Mouse (Mus musculus) G1E (cell line): ENCODE measurements around the gene Cxcl10. TPM values are rescaled to one million over a fixed set of nuclear protein-coding genes. Genes with fewer than 3 reads are reported as not detected.

Experiments
- ATAC-seq: 2 replicates; pipeline ENCODE4 v1.8.0; 2016; ENCODE audit warnings: mild to moderate bottlenecking; ENCODE audit not compliant: insufficient number of reproducible peaks, poor library complexity, low FRiP score, severe bottlenecking; ENCODE audit errors: extremely low read depth
- DNase-seq: peaks from one replicate; pipeline ENCODE4 v3.0.0; 2012; ENCODE audit warnings: low spot score
- H3K27me3 ChIP-seq: 2 replicates; pipeline ENCODE4 v1.6.1; 2012; ENCODE audit warnings: mild to moderate bottlenecking, low read length, inconsistent platforms; ENCODE audit not compliant: insufficient read depth
- H3K36me3 ChIP-seq: replicated peaks from 2 replicates; pipeline ENCODE3; 2012; ENCODE audit warnings: mild to moderate bottlenecking, inconsistent platforms
- H3K4me1 ChIP-seq: 2 replicates; pipeline ENCODE4 v1.6.1; 2012; ENCODE audit warnings: low read depth, low read length, inconsistent platforms, mixed read lengths; ENCODE audit not compliant: insufficient read depth
- H3K4me3 ChIP-seq: 2 replicates; pipeline ENCODE4 v1.5.1; 2012; ENCODE audit warnings: low read depth, mild to moderate bottlenecking, inconsistent platforms, low read length, moderate library complexity, mixed read lengths
- H3K9me3 ChIP-seq: replicated peaks from 2 replicates; pipeline ENCODE4 v1.6.1; 2012; ENCODE audit warnings: inconsistent platforms
- CTCF ChIP-seq: IDR thresholded peaks from 2 replicates; pipeline ENCODE4 v1.5.1; 2012; ENCODE audit warnings: low read depth, low read length, inconsistent platforms, mixed read lengths
- GATA1 ChIP-seq: IDR thresholded peaks from 2 replicates; pipeline ENCODE4 v1.6.1; 2012; ENCODE audit warnings: borderline replicate concordance, low read length, inconsistent platforms, mixed read lengths
- GATA2 ChIP-seq: IDR thresholded peaks from 2 replicates; pipeline ENCODE4 v1.6.1; 2012; ENCODE audit warnings: low read depth, low read length, inconsistent platforms, borderline replicate concordance
- POLR2AphosphoS5 ChIP-seq: IDR thresholded peaks from 2 replicates; pipeline ENCODE4 v1.6.1; 2012; ENCODE audit warnings: low read depth, low read length, inconsistent platforms; ENCODE audit not compliant: insufficient replicate concordance
- TAL1 ChIP-seq: conservative IDR thresholded peaks from 2 replicates; pipeline ENCODE4 v1.6.1; 2012; ENCODE audit warnings: low read depth, low read length, inconsistent platforms, mixed read lengths
- polyA plus RNA-seq: library from polyadenylated mRNA; stranded (reverse); fragments of >175 nt; gene quantifications from 2 replicates; pipeline ENCODE4 v1.2.3, GENCODE M21; 2012
- total RNA-seq, 2 experiments: library from RNA; stranded (forward) in 1 of 2; stranded (reverse) in 1 of 2; fragments of 200-1000 nt in 1 of 2; fragments of >200 nt in 1 of 2; fragmentation: Nextera tagmentation in 1 of 2; gene quantifications; 2 replicates each; pipeline ENCODE4 v1.2.3; 2014 to 2017

The Cxcl10 gene
- total RNA-seq (2014; fragmentation: Nextera tagmentation) (not detected in 2 replicates), total RNA-seq (2017) (0.05 and 0.35 TPM in 2 replicates), polyA plus RNA-seq (not detected in 2 replicates)

DNA sequence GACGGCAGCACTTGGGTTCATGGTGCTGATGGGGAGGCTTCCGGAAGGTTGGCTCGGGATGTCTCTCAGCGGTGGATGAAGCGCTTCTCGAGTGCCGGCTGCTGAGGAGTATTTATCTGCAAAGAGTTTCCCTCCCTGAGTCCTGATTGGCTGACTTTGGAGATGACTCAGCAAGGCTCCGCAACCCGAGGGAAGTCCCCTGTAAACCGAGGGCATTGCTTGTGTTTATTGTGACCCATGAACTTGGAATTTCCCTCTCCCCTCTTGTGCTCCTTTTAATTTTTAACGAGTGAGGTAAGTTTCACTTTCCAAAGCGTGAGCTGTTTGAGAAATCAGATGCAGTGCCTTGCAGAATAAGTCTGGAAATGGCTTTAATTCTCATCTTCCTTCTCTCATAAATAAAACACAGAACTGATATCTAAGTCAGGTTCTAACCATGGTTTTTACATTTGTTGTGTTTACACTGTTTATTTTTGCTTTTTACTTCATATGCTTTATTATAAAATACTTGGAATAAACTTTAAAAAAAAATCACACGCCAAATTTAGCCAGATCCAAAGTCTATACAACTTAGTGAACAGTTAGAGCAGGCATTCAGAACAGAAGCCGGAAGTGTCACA is at the start of gene Cxcl10:
TSS of gene Cxcl10 (minus strand) at position 96 of the 620 bp plus-strand sequence.
- ATAC-seq (peak; percentile 57), DNase-seq (peak; percentile 20)
- Histone ChIP-seq H3K9me3 (no peaks in the 10 kb centered on the region), H3K36me3 (no peaks in the 10 kb centered on the region), H3K4me1 (peaks cover 35% of the 10 kb centered on the region), H3K4me3 (no peak within 1 kb of the TSS; the same call in 1 of the 2 replicates), H3K27me3 (peaks cover 30% of the 10 kb centered on the region)
- TF ChIP-seq CTCF, result no peak

DNA sequence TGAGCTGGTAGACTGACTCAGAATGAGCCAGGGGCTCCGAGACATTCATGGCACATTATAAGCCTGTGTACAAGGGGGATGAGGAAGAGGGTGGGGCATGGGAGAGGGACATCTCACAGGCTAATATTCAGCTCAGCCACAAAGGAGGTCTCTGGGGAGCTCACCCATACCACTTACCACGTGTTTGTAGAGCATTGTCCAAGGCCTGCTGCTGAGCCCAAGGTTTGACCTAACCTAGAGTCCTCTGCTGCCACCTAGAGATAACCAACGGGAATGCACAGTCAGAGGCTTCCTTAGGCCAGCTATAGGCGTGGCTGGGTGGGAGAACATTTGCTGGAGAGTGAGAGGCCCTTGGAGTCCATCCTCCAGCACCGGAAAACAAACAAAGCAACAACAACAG is 49.5 kb upstream of the Cxcl10 start:
- peaks cover 69% of the 10 kb centered on the region for H3K4me1 ChIP-seq
- peaks cover 7% of the 10 kb centered on the region; the same call in 1 of the 2 replicates for H3K27me3 ChIP-seq
- ATAC-seq (peak; percentile 51; the same call in 1 of the 2 replicates), DNase-seq (peak; percentile 57)
- no peaks in the 10 kb centered on the region for H3K36me3 ChIP-seq
- no peak overlapping the region; the same call in 1 of the 2 replicates for H3K4me3 ChIP-seq
- no peaks in the 10 kb centered on the region for H3K9me3 ChIP-seq
- TF ChIP-seq POLR2AphosphoS5 (no peak), GATA1 (no peak), TAL1 (no peak), CTCF (peak; percentile 74), GATA2 (no peak)

DNA sequence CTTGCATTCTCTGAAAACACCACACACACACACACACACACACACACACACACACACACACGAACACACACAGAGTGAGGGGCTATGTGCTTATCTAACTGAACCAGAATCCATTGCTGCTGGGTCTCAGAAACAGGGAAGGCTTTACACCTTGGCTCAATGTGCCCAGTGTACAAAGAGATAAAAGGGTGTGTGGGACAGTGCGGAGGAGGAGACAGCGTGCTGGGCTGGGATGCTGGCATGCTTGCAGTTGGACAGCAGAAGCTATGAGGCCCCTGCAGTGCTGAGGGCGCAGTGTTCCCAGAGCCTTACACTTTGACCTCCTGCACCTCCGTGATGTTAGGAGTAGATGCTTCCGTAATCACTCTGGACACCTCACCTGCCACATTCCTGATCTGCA is 47.8 kb upstream of the Cxcl10 start:
- ATAC-seq (peak; percentile 91), DNase-seq (peak; percentile 62)
- 0 out of 2 replicates have a peak, but pooled peaks cover 2% of the 10 kb centered on the region for H3K27me3 ChIP-seq
- H3K4me3 ChIP-seq, result peak overlapping the region; percentile 45; the same call in 1 of the 2 replicates
- peaks cover 66% of the 10 kb centered on the region for H3K4me1 ChIP-seq
- no peaks in the 10 kb centered on the region for H3K36me3 ChIP-seq
- TF ChIP-seq CTCF (no peak), TAL1 (peak; percentile 92)
- peaks cover 8% of the 10 kb centered on the region; the same call in 1 of the 2 replicates for H3K9me3 ChIP-seq

DNA sequence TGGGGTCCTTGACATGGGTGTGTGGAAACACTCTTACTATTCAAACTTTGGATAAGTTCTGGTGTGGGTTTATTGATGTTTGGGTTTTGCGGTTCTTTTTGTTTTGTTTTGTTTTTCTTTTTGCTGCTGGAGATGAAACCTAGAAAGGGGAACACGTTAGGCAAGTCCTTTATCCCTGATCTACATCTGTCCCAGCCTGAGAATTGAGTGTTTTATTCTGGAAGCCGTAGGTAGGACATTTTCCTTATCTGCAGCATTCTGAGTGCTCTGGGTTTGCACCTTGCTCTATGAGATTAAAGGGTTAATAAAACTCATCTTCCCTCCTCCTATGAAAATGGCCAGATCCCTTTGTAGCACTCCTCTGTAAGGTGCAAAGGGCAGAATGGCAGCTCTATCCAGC is 47.1 kb upstream of the Cxcl10 start:
- no peaks in the 10 kb centered on the region for H3K36me3 ChIP-seq
- H3K9me3 ChIP-seq, result peaks cover 8% of the 10 kb centered on the region; the same call in 1 of the 2 replicates
- peak overlapping the region; percentile 45; the same call in 1 of the 2 replicates for H3K4me3 ChIP-seq
- ATAC-seq (no peak), DNase-seq (no peak)
- H3K27me3 ChIP-seq, result peaks cover under 1% of the 10 kb centered on the region; the same call in 1 of the 2 replicates
- peaks cover 64% of the 10 kb centered on the region for H3K4me1 ChIP-seq
- TF ChIP-seq GATA2 (no peak), TAL1 (peak; percentile 52)

DNA sequence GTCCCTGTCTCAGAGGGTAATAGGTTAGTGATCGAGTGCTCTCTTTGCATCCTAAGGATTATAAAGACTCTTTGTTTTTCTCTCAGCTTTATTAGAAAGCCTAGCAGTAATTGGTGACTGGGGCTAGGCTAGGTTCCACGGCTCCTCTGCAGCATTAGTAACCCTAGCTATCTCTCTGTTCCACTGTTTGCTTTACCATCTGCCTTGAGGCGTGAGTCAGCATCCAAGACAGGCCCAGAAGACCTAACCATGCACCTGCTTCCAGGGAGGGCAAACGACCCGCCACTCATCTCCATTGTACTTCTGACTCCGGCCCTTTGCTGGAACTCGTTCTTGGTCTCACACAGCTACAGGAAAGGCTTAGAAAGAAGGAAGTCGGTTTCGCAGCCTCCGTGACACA is 45.2 kb upstream of the Cxcl10 start:
- ATAC-seq, result peak; percentile 37
- peak; percentile 49 for DNase-seq
- Histone ChIP-seq H3K27me3 (peaks cover 4% of the 10 kb centered on the region), H3K4me3 (no peak overlapping the region; the same call in 1 of the 2 replicates), H3K36me3 (no peaks in the 10 kb centered on the region), H3K4me1 (peaks cover 65% of the 10 kb centered on the region), H3K9me3 (peaks cover 8% of the 10 kb centered on the region; the same call in 1 of the 2 replicates)
- TF ChIP-seq TAL1 (0 out of 2 replicates have a peak, but pooled peaks have one; percentile 34), POLR2AphosphoS5 (no peak), GATA1 (no peak)

DNA sequence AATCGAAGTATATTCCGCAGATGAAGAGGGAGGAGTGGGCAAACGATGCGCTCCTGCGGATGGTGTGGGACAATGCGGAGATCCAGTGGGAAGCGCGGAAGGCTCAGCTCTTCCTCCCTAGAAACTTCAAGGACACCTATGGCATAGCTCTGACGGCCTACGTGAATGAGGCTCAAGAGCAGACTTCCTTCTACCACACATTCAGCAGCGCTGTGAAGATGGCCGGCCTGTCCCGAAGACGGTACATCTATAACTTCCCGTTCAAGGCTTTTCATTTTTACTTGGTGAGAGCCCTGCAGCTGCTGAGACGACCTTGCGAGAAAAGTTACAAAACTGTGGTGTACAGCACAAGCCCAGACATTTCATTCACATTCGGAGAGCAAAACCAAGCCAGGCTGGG is 43.9 kb upstream of the Cxcl10 start:
- TF ChIP-seq CTCF, result no peak
- TF ChIP-seq GATA1, result no peak
- TF ChIP-seq POLR2AphosphoS5, result no peak
- TF ChIP-seq TAL1, result no peak
- TF ChIP-seq GATA2, result no peak
- Histone ChIP-seq H3K4me3 (no peak overlapping the region), H3K4me1 (peaks cover 56% of the 10 kb centered on the region), H3K27me3 (peaks cover 5% of the 10 kb centered on the region), H3K36me3 (no peaks in the 10 kb centered on the region), H3K9me3 (peaks cover 8% of the 10 kb centered on the region; the same call in 1 of the 2 replicates)
- ATAC-seq (no peak), DNase-seq (no peak)

DNA sequence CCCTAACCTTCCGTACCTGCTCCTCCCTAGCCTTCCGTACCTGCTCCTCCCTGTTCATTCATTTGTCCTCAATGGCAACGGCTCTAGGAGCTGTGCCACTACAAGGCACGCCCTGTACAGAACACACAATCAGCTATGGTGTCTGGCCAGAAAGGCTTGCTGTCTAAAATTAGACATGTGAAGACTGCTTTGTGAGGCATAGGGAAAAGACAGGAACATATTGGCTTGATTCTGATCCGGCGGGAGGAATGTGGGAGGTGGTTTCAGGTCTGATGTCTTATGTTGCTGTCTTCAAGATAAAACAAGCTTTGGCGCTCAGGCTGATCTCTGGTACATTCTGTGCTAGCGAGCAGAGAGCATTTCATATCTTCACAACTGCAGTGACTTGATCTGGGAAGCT is 41.9 kb upstream of the Cxcl10 start:
- ATAC-seq, result no peak
- H3K27me3 ChIP-seq, result peaks cover 5% of the 10 kb centered on the region
- no peaks in the 10 kb centered on the region for H3K36me3 ChIP-seq
- H3K4me1 ChIP-seq, result peaks cover 53% of the 10 kb centered on the region
- no peak for DNase-seq
- H3K4me3 ChIP-seq, result no peak overlapping the region
- peaks cover 8% of the 10 kb centered on the region; the same call in 1 of the 2 replicates for H3K9me3 ChIP-seq
- no peak for TF ChIP-seq GATA1
- no peak for TF ChIP-seq TAL1
- TF ChIP-seq GATA2, result no peak
- TF ChIP-seq CTCF, result no peak
- no peak for TF ChIP-seq POLR2AphosphoS5
